Mouse (Mus musculus) urinary bladder, postnatal 4 days (tissue): Measurements from ENCODE around the gene Ftl1.
A peak's percentile ranks its signal among the peaks of the same experiment; 100 is the strongest.

Source experiments
- DNase-seq, 2 experiments: peaks; one replicate each; pipeline ENCODE4 v3.0.0; 2021 to 2022; ENCODE audit warnings: low spot score in 2 of 2

Gene Ftl1

GRCm38 (mm10) chr7:45413864-45414739 is 45.6 kb downstream of the Ftl1 start:
- peak in 1 of 2 experiments; percentile 70 for DNase-seq

- peak; percentile 60 to 70 for DNase-seq
Observed at GRCm38 (mm10) chr7:45413113-45413863, 46.4 kb downstream of the Ftl1 start, which contains the start of gene Ntf5. Gene Ntf5 (plus strand): TSS chr7:45413695.

GRCm38 (mm10) chr7:45412421-45412820 is 47.3 kb downstream of the Ftl1 start:
- peak in 1 of 2 experiments; percentile 49 for DNase-seq

GRCm38 (mm10) chr7:45409497-45410163 is 50.1 kb downstream of the Ftl1 start:
- DNase-seq: peak in 1 of 2 experiments; percentile 53

- peak in 1 of 2 experiments; percentile 58 for DNase-seq
Observed at GRCm38 (mm10) chr7:45408949-45409348, 50.7 kb downstream of the Ftl1 start.

- no peak for DNase-seq
Observed at GRCm38 (mm10) chr7:45408351-45408750, 51.3 kb downstream of the Ftl1 start.
